19 mouse cellular contexts compared by ENCODE assay signal in the genomic region with DNA sequence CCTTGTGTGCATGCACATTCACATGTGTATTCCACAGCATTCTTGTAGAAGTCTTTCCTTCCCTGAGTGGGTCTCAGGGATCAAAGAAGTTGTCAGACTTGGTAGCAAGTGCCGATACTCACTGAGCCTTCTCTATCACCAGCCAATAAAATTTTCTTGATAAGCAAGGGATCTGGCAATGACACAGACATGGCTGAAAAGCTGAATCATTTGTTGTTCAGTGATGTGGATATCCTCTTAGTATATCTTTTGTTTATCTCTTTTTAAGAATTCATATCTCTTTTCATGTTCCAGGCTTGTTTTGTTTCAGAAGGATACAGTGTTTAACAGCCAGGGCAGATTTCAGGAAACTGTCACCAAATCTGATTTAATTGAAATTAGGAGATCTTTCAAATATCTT. TPM values are rescaled to one million over a fixed set of nuclear protein-coding genes. Genes with fewer than 3 reads are reported as not detected.
"Had no signal": no experiment of that assay in that cellular context is flagged by ENCODE, and none has a peak within 500 bp of the region (broad histone marks: within the 10 kb centered on the region; RNA-seq: fewer than 3 reads in every experiment).

No protein-coding gene starts in this region.

- H3K27ac ChIP-seq: neural tube, embryonic 12.5 days; neural tube, embryonic 13.5 days; neural tube, embryonic 15.5 days; stomach, embryonic 15.5 days had no signal

- H3K4me3 ChIP-seq: neural tube, embryonic 12.5 days; neural tube, embryonic 13.5 days; neural tube, embryonic 15.5 days; stomach, embryonic 15.5 days had no signal

- H3K4me2 ChIP-seq: neural tube, embryonic 12.5 days; neural tube, embryonic 13.5 days; neural tube, embryonic 15.5 days; stomach, embryonic 15.5 days had no signal

- H3K9me3 ChIP-seq: neural tube, embryonic 12.5 days; neural tube, embryonic 13.5 days; neural tube, embryonic 15.5 days; stomach, embryonic 15.5 days had no signal

- H3K9ac ChIP-seq: neural tube, embryonic 12.5 days; neural tube, embryonic 13.5 days; neural tube, embryonic 15.5 days; stomach, embryonic 15.5 days had no signal

- DNase-seq: retina, postnatal 1 day; right cerebral cortex, adult 18-20 months; right cerebral cortex, postnatal 14 days; right cerebral cortex, postnatal 25 days; right cerebral cortex, postnatal 4 days; spleen, adult 18-20 months; thymus, adult 18-20 months; thymus, adult 2 months; thymus, postnatal 14 days; thymus, postnatal 25 days; thymus, postnatal 36 days; thymus, postnatal 4 days had no signal

- H3K36me3 ChIP-seq: neural tube, embryonic 12.5 days; neural tube, embryonic 13.5 days; neural tube, embryonic 15.5 days; stomach, embryonic 15.5 days had no signal

- H3K27me3 ChIP-seq: neural tube, embryonic 12.5 days; neural tube, embryonic 13.5 days; neural tube, embryonic 15.5 days; stomach, embryonic 15.5 days had no signal

RNA-seq across cellular contexts. Expression of gene Gm20503, which starts 4.3 kb away (rescaled TPM):
- total RNA-seq: neutrophil, adult 5-6 weeks had no signal
- polyA plus RNA-seq: spleen, adult 2 months; thymus, adult 2 months; urinary bladder, adult 2 months had no signal
